Mouse (Mus musculus) splenic B cell, adult 2 months (primary cell): Measurements from ENCODE around the gene Schip1.

Experiments
- DNase-seq: peaks from one replicate; pipeline ENCODE4 v3.0.0-alpha.2; 2011; ENCODE audit warnings: low read depth, low spot score
- H3K27me3 ChIP-seq: 2 replicates; pipeline ENCODE4 v1.6.1; 2012; ENCODE audit warnings: mild to moderate bottlenecking, low read length, moderate library complexity, mixed read lengths; ENCODE audit not compliant: control insufficient read depth, poor library complexity, insufficient read depth, severe bottlenecking
- H3K36me3 ChIP-seq: 2 replicates; pipeline ENCODE4 v1.6.1; 2012; ENCODE audit warnings: mild to moderate bottlenecking, low read length, moderate library complexity, mixed read lengths; ENCODE audit not compliant: control insufficient read depth, poor library complexity, insufficient read depth, severe bottlenecking

Gene Schip1

DNA sequence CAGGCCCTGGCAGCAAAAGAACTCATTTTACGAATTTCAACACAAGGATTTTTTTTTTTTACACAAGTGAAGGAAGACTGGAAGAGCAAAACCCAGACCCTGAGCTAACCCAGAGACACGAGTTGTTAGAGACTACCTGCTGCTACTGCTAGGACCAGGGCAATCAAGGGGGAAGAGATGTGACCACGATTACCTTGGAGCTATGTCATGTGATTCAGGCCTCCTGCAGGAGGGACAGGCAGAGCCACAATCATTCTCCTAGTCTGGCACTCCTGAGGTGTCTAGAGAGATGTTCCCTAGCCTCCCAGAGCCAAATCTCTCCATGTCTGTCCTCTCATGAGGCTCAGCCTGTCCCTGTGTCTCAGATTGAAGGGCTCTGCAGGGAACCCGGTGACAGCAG, 461.8 kb downstream of the Schip1 start:
- DNase-seq: no peak
- no peaks in the 10 kb centered on the region for H3K36me3 ChIP-seq
- H3K27me3 ChIP-seq: no peaks in the 10 kb centered on the region

DNA sequence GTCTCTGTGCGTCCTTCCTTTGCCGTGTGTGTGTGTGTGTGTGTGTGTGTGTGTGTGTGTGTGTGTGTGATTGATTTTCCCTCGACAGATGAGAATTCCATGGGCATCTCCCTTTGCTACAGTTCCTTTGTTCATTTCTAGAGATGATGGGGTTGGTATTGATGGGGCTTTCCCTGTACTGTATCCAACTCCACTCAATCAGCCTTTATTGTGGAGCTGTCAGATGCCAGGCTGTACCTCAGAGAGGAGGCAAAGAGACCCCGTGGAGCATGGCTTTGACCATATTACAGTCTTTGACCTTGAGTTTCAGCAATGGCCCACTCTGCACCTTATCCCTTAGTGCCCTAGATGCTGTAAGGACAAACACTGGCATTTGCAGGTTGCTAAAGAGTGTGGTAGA, 462.6 kb downstream of the Schip1 start:
- no peaks in the 10 kb centered on the region for H3K36me3 ChIP-seq

DNA sequence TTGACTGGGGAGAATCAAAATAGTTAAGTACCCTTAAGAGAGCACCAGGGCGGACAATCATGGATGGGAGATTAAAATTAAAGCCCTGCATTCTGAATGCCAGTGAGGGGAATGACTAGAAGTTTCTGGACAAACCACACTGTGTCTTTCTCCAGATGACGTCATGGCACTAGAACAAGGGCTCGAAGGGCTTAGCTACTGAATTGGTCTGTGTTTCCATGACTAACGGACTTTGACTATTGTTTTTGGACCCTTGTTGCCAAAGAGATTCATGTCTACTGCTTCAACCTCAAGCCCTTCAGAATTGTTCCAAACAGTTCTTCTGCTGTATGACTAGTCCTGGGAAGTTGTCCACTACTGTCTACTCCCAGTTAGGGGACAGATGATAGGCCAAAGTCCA, 467.3 kb downstream of the Schip1 start:
- no peak for DNase-seq
- no peaks in the 10 kb centered on the region for H3K36me3 ChIP-seq
- H3K27me3 ChIP-seq: no peaks in the 10 kb centered on the region

More for the DNA sequence above, 462.6 kb downstream of the Schip1 start:
- DNase-seq: no peak
- H3K27me3 ChIP-seq: no peaks in the 10 kb centered on the region

DNA sequence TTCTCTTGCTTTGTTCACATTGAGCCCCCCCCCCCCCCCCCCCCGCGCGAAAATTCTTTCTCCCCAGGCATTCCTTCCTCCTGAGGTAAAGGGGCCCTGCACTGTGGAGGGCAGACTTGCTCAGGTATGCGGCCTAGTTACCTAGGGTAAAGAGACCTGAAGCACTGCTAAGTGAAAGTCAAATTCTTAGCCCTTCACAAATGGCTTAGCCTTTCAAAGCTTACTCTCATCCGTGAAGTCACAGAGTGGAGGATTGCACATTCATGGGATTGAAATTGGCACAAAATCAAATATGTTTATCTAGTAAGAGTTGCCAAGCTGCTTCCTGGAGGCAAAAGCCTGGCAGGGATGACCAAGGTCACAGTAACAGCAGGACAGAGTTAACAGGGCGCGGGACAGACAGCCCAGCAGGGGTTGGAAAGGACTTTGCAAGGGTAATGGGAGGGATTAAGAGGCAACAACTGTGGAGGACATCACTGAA, 470.0 kb downstream of the Schip1 start:
- Histone ChIP-seq H3K36me3 (no peaks in the 10 kb centered on the region), H3K27me3 (no peaks in the 10 kb centered on the region)
- DNase-seq: no peak

DNA sequence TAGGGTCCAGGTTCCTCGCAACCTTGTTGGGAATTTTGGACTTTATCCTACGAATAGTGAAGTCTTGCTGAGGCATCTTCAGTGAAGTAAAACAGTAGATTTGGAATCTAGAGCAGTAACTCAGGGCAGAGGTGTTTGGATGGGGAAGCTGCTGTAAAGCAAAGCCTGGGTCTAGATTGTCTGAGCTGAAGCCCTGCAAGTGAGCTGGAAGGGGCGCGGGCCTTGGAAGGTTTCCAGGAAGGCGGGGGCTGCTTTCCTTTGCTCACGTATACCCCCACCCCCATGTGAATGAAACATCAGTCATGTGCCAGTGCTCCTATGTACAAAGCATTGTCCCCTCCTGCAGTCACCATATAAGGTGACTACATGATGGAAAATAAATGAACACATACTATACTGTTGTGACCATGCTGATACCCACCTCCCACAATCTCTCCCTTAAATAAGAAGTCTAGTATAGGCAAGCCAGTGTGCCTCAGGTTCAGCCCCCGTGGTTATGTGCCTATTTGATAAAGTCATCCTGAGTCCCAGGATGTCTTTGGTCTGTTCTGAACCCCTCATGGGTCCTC, 470.6 kb downstream of the Schip1 start:
- no peaks in the 10 kb centered on the region for H3K36me3 ChIP-seq
- H3K27me3 ChIP-seq: no peaks in the 10 kb centered on the region
- no peak for DNase-seq

DNA sequence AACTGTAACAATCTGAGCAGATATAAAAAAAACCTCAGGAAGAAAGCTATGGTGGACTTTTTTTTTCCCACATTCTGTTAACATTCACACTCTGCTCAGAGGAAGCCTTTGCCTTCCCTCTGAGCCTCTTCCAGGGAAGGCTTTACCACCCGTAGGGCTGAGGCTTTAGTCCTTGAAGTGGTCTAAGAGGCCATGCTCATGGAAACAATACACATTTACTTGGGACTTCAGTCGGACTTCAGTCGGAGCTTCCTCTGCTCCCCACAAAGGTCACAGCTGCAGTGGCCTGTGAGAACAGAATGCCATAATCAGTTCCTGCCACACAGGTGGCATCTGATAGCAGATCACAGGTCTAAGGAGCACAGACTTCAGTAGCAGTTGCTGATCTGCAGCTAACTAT, 471.5 kb downstream of the Schip1 start:
- no peaks in the 10 kb centered on the region for H3K36me3 ChIP-seq
- no peak for DNase-seq
- no peaks in the 10 kb centered on the region for H3K27me3 ChIP-seq

DNA sequence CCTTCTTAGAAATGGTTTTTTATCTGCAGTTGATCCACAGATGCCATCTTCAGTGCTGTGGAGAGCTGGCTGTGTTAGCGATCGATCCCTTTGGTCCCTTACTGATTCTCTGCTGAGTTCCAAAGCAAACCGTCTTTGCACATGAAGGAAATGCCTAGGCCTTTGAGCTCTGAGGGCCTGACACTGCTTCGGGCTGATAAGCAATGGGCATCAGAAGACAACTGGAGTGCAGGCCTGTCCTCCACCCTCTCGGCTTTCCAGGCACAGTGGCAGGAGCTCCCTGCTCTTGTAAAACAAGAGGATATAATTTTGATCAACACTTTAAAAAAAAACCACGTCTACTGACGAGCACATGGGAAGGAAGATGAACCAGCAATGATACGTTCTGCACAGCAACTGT, 477.1 kb downstream of the Schip1 start:
- DNase-seq: no peak
- no peaks in the 10 kb centered on the region for H3K27me3 ChIP-seq
- no peaks in the 10 kb centered on the region for H3K36me3 ChIP-seq

DNA sequence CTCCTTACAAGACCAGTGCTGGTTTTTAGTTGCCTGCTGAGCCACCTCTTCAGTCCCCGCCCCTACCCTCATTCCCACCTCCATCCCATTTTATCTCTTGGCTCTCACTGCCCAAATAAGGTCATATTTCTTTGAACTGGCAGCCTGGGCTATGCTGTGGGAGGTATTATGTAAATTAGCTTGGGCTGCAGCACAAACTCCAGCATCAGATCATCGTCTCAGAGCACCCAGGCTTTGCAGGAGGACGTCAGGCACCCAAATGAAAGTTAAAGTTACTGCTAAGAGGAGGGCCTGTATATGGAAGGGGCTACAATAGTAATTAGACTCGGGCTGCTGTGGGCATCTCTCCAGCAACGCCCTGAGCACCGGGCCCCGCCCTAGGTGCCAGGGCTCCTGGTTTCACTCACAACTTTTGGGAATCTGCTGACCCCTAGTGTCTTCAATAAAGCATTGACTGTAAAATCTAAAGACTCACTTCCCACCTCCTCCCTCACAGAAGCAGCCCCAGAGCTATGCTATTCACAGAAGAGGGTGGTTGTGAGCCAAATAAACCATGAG, 478.4 kb downstream of the Schip1 start:
- peak; percentile 17 for DNase-seq
- Histone ChIP-seq H3K36me3 (no peaks in the 10 kb centered on the region), H3K27me3 (no peaks in the 10 kb centered on the region)

DNA sequence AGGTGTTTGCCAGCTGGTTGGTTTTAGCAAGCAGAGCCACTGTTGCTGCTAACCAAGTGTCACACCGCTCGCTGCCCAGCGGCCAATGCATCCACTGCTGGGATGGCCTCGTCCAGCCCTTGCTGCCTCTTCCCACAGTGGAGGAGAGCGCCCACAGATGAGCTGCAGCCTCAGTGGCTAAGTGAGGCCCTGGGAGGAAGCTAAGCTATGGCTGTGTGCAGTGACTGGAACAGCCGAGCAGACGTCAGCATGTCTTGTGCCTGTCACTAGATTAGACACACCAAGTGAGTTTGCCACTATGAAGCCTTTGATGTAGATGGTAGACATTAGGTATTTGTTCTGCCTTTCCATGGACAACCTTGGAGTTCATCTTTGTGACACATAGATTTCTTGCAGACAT, 480.2 kb downstream of the Schip1 start:
- Histone ChIP-seq H3K36me3 (no peaks in the 10 kb centered on the region), H3K27me3 (no peaks in the 10 kb centered on the region)
- peak; percentile 6 for DNase-seq

DNA sequence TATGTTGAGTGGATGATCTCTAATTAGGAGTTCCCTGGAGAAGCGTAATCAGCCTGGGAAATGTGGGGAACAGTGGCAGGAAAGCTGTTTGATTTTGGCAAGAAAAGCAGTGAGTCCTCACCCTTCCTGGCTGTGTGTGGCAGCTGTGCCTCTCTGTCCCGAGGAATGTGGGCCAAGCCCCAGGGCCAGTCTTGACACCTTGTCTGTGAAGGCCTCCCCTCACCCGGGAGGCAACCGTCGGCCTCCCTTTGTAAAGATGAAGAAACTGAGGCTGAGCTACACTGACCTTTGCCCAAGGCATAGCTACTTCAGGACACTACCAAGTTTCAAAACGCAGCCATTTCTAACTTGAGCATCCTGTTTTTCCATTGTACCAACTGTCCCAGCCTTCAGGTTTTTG, 481.3 kb downstream of the Schip1 start:
- no peaks in the 10 kb centered on the region for H3K27me3 ChIP-seq
- no peaks in the 10 kb centered on the region for H3K36me3 ChIP-seq
- no peak for DNase-seq

DNA sequence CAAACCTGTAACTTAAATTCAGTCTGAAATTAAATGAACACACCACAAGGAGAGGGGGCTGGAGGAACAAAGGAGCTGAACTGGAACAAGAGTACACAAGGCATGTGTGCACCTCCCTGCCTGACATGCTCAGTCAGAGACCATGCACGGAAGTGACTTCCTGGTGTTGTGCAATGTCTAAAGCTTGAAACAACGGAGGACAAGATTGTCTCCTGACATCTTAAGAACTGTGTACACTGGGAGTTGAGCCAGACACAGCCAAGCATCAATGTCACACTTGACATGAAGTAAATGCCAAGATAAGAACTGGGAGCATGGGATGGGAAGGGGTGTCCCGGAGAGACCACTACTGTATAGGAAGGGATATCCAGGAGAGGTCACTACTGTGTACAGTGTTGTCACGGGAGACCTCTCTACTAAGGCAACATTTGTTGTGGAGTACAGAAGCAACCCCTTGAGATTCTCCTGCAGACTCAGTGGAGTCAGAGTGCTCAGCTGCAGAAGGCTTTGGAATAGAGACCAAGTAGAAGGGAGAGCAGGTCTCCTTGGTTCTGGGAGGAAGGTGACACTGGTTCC, 490.6 kb downstream of the Schip1 start:
- no peaks in the 10 kb centered on the region for H3K36me3 ChIP-seq
- no peaks in the 10 kb centered on the region for H3K27me3 ChIP-seq
- DNase-seq: no peak

DNA sequence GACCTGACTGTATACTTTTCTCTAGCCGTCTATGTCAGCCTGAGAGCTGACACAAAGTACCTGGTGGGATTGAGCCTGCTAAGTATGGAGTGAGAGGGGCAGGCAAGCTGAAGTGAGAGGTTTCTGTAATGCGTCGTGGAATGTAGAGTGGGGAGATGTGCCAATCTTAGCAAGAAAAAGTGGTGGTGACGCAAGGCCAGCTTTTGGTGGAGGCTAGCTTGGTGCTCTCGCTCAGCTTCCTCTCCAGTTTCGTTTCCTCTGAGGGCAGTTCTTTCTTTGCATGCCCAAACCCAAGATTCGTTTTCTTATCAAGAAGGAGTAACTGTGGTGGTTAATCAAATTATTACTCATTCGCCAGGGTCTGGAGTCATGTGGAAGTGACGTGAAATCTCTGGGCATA, 492.3 kb downstream of the Schip1 start:
- H3K36me3 ChIP-seq: no peaks in the 10 kb centered on the region
- H3K27me3 ChIP-seq: no peaks in the 10 kb centered on the region
- DNase-seq: peak; percentile 2

DNA sequence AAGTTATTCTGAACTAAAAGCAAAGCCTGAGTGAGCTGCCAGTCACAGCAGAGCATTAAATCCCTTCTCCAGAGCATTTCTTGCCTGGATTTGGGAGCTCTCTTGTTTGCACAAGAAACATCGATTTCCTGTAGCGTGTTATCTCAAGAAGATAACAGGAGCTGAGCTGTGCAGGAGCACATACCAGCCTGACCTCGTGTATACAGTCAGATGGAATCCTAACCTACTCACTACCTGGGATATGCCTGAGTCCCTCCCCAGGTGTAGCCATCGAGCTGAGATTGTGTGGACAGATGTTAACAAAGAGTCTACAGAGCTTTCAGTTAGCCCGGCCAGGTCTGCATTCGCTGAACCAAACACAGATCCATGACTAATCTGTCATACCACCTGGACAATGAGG, 494.1 kb downstream of the Schip1 start:
- Histone ChIP-seq H3K36me3 (no peaks in the 10 kb centered on the region), H3K27me3 (no peaks in the 10 kb centered on the region)
- DNase-seq: no peak

DNA sequence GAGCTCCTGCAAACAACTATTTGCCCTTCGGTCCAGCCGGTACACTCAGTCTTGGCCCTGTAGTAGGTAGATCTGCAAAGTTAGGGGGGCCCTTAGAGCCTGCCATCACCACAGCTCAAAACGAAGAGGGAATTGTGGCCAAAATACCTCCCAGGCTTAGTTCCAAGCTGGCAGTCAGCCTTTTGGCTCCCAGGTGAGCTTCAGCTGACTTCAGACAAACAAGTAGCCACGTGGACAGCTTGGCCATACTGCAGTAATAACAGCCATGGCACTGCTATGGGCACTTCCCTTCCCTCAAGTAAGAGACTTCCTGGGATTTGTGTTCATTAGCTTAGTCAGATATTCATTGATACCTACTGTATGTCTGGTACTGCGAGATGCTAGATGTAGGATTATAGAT, 495.5 kb downstream of the Schip1 start:
- no peak for DNase-seq
- Histone ChIP-seq H3K27me3 (no peaks in the 10 kb centered on the region), H3K36me3 (no peaks in the 10 kb centered on the region)

DNA sequence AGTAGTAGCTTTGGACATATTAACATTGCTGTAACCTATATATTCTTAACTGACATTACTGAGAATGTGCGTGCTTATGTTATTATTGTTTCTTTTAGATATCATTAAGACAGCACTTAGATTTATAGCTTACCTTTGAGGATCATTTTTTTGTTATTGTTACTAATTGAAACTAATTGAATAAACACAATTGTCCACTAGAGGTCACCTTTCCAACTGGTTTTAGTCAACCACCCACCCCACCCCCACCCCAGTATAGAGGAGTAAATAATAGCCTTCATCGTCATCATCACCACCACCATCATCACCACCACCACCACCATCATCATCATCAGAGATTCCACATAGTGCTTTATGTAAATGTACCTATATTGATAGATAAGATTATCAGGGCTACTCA, 498.2 kb downstream of the Schip1 start:
- no peak for DNase-seq
- no peaks in the 10 kb centered on the region for H3K27me3 ChIP-seq

DNA sequence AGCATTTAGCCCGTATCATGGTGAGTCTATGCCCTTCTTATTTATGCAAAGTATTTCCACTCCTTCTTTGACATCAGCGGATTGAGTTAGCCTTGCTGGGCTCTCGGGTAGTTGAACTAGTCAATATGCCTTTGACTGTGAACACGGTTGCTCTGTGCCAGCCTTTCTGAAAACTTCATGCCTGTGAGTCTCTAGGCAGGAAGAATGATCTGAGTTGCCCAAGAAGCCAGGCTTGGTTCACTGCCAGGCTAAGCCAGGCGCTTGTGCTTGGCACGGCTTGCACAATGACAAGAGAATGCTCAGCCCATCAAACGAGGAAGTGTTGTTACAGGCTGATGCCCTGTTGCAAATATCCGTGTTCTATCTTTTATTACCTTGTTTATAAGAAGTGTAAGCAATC, 499.3 kb downstream of the Schip1 start:
- no peak for DNase-seq

More for the DNA sequence above, 498.2 kb downstream of the Schip1 start:
- no peaks in the 10 kb centered on the region for H3K36me3 ChIP-seq

More for the DNA sequence above, 499.3 kb downstream of the Schip1 start:
- Histone ChIP-seq H3K36me3 (no peaks in the 10 kb centered on the region), H3K27me3 (no peaks in the 10 kb centered on the region)
